Mouse (Mus musculus): Measurements from ENCODE around the gene Klhdc7b. TPM values are rescaled to one million over a fixed set of nuclear protein-coding genes. Genes with fewer than 3 reads are reported as not detected.

The Klhdc7b gene
- polyA plus RNA-seq (2015; fragmentation: Nextera tagmentation; extraction: Ambion mirVana): not detected in 2 replicates

- no peak for ATAC-seq
- Histone ChIP-seq H3K27me3 (peaks cover 13% of the 10 kb centered on the region), H3K4me1 (replicated peaks) (no peaks in the 10 kb centered on the region; the same call in 1 of the 2 replicates)
Measured at GRCm38 (mm10) chr15:89384617-89385016, at the start of gene Klhdc7b. Klhdc7b (plus strand) TSS chr15:89384917.

DNA sequence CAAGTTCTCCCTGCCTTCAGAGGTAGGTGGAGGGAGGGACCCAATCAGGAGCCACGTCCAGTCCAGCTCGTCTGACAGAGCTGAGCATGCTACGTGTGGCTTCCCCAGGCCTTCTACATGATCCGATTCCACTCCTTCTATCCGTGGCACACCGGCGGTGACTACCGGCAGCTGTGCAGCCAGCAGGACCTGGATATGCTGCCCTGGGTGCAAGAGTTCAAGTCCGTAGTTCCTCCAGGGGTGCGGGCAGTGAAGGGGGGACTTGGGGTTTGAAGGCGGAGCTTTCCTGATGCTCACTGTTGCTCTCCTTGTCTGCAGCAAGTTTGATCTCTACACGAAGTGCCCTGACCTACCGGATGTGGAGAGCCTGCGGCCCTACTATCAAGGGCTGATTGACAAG is 48.3 kb upstream of the Klhdc7b start:
- WGBS: 87% methylated on average over 14 of the region's 14 CpGs
- Histone ChIP-seq H3K36me3 (no peaks in the 10 kb centered on the region), H3K27me3 (no peaks in the 10 kb centered on the region), H3K4me3 (replicated peaks) (no peak overlapping the region), H3K4me2 (replicated peaks) (no peak overlapping the region), H3K9me3 (no peaks in the 10 kb centered on the region), H3K9ac (replicated peaks) (no peak overlapping the region), H3K4me1 (replicated peaks) (no peaks in the 10 kb centered on the region), H3K27ac (no peak overlapping the region)
- no peak for ATAC-seq

More at GRCm38 (mm10) chr15:89384617-89385016, at the start of gene Klhdc7b:
- Histone ChIP-seq H3K4me2 (replicated peaks) (no peak within 1 kb of the TSS), H3K27ac (no peak within 1 kb of the TSS), H3K4me3 (replicated peaks) (no peak within 1 kb of the TSS), H3K9me3 (no peaks in the 10 kb centered on the region), H3K36me3 (no peaks in the 10 kb centered on the region), H3K9ac (replicated peaks) (no peak within 1 kb of the TSS)
- WGBS: 92% methylated on average over 7 of the region's 7 CpGs

DNA sequence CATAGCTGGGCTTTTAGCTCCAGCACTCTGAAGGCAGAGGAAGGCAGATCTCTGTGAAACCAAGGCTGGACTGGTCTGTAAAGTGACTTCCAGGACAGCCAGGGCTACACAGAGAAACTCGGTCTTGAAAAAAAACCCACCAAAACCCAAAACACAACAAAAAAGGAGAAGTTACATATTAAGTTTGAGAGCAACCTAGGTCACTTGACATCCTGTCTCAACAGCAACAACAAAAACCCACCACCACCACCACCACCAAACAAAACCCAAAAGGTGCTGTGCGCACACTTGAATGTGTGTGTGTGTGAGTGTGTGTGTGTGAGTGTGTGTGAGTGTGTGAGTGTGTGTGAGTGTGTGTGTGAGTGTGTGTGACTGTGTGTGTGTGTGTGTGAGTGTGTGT is 45.0 kb upstream of the Klhdc7b start:
- H3K36me3 ChIP-seq: no peaks in the 10 kb centered on the region
- H3K27ac ChIP-seq: no peak overlapping the region
- H3K4me1 ChIP-seq (replicated peaks): no peaks in the 10 kb centered on the region
- ATAC-seq: no peak
- no peak overlapping the region for H3K9ac ChIP-seq (replicated peaks)
- H3K27me3 ChIP-seq: no peaks in the 10 kb centered on the region
- no peak overlapping the region for H3K4me2 ChIP-seq (replicated peaks)
- no peak overlapping the region for H3K4me3 ChIP-seq (replicated peaks)
- no peaks in the 10 kb centered on the region for H3K9me3 ChIP-seq
- WGBS: 100% methylated on average over 2 of the region's 2 CpGs

- Histone ChIP-seq H3K4me1 (replicated peaks) (no peaks in the 10 kb centered on the region), H3K4me2 (replicated peaks) (no peak overlapping the region), H3K27ac (no peak overlapping the region), H3K27me3 (no peaks in the 10 kb centered on the region), H3K9ac (replicated peaks) (no peak overlapping the region), H3K36me3 (no peaks in the 10 kb centered on the region), H3K9me3 (no peaks in the 10 kb centered on the region), H3K4me3 (replicated peaks) (no peak overlapping the region)
- ATAC-seq: no peak
- 79% methylated on average over 3 of the region's 3 CpGs for WGBS
Measured at GRCm38 (mm10) chr15:89340136-89340535, 44.6 kb upstream of the Klhdc7b start.

GRCm38 (mm10) chr15:89341678-89342077 is 43.0 kb upstream of the Klhdc7b start:
- Histone ChIP-seq H3K27me3 (no peaks in the 10 kb centered on the region), H3K4me3 (replicated peaks) (no peak overlapping the region), H3K9me3 (no peaks in the 10 kb centered on the region), H3K4me2 (replicated peaks) (no peak overlapping the region), H3K27ac (no peak overlapping the region), H3K36me3 (no peaks in the 10 kb centered on the region), H3K9ac (replicated peaks) (no peak overlapping the region), H3K4me1 (replicated peaks) (no peaks in the 10 kb centered on the region)
- 37% methylated on average over 1 of the region's 1 CpGs for WGBS
- ATAC-seq: no peak

GRCm38 (mm10) chr15:89343325-89343724 is 41.4 kb upstream of the Klhdc7b start:
- no peak overlapping the region for H3K4me2 ChIP-seq (replicated peaks)
- H3K9ac ChIP-seq (replicated peaks): no peak overlapping the region
- no peaks in the 10 kb centered on the region for H3K36me3 ChIP-seq
- no peaks in the 10 kb centered on the region for H3K9me3 ChIP-seq
- H3K27me3 ChIP-seq: no peaks in the 10 kb centered on the region
- H3K27ac ChIP-seq: no peak overlapping the region
- no peaks in the 10 kb centered on the region for H3K4me1 ChIP-seq (replicated peaks)
- no peak overlapping the region for H3K4me3 ChIP-seq (replicated peaks)
- WGBS: 87% methylated on average over 3 of the region's 3 CpGs
- ATAC-seq: no peak

DNA sequence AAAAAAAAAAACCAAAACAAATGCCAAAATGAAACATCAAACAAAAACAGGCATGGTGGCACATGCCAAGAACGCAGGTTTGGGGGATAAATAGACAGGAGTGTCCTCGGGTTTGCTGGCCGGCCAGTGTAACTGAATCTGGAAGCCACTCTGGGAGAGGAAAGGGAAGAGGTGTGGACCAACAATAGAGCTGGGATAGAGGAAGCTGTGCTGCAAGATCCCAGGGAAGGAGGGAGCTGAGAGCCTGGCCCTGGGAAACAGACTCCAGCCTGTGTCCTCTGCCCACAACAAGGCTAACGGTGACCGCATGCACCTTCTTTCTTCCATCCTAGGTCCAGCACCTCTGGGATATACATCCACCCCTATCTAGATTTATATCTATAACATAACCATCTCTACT is 34.3 kb upstream of the Klhdc7b start:
- Histone ChIP-seq H3K4me2 (replicated peaks) (no peak overlapping the region), H3K9me3 (no peaks in the 10 kb centered on the region), H3K36me3 (peaks cover 42% of the 10 kb centered on the region), H3K4me3 (replicated peaks) (no peak overlapping the region), H3K27ac (no peak overlapping the region), H3K4me1 (replicated peaks) (peaks cover 14% of the 10 kb centered on the region), H3K9ac (replicated peaks) (no peak overlapping the region), H3K27me3 (no peaks in the 10 kb centered on the region)
- ATAC-seq: no peak
- 90% methylated on average over 5 of the region's 5 CpGs for WGBS

DNA sequence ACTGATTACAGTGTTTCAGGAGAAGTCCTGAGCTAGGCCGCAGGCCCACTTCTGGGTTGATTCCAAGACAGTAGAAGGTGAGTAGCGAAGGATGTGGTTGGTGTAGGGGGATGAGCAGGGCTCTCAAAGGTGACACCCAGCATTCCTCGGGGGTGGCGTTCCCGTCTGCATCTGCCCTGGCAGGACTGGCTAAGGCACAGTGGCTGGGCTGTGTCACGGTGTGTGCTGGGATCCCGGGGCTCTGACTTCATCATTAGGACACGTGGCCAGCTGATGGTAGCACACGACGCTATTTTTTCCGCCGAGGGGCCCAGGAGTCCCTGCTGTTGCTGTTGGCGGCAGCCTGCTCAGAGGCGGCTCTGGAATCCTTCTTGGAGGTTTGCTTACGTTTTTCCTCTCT is 33.4 kb upstream of the Klhdc7b start:
- no peaks in the 10 kb centered on the region for H3K9me3 ChIP-seq
- no peak overlapping the region for H3K9ac ChIP-seq (replicated peaks)
- H3K27me3 ChIP-seq: no peaks in the 10 kb centered on the region
- H3K36me3 ChIP-seq: peaks cover 42% of the 10 kb centered on the region
- WGBS: 90% methylated on average over 15 of the region's 15 CpGs
- H3K4me2 ChIP-seq (replicated peaks): no peak overlapping the region
- no peak for ATAC-seq
- peaks cover 17% of the 10 kb centered on the region for H3K4me1 ChIP-seq (replicated peaks)
- H3K4me3 ChIP-seq (replicated peaks): no peak overlapping the region
- no peak overlapping the region for H3K27ac ChIP-seq

GRCm38 (mm10) chr15:89352054-89352453 is 32.7 kb upstream of the Klhdc7b start:
- Histone ChIP-seq H3K36me3 (peaks cover 42% of the 10 kb centered on the region), H3K4me2 (replicated peaks) (no peak overlapping the region), H3K27ac (no peak overlapping the region), H3K27me3 (no peaks in the 10 kb centered on the region), H3K4me3 (replicated peaks) (no peak overlapping the region), H3K9ac (replicated peaks) (no peak overlapping the region), H3K9me3 (no peaks in the 10 kb centered on the region), H3K4me1 (replicated peaks) (peaks cover 24% of the 10 kb centered on the region)
- no peak for ATAC-seq
- 94% methylated on average over 14 of the region's 14 CpGs for WGBS

GRCm38 (mm10) chr15:89352795-89353194 is 31.9 kb upstream of the Klhdc7b start:
- no peak overlapping the region for H3K27ac ChIP-seq
- H3K9ac ChIP-seq (replicated peaks): no peak overlapping the region
- H3K4me3 ChIP-seq (replicated peaks): no peak overlapping the region
- WGBS: 96% methylated on average over 12 of the region's 12 CpGs
- no peak overlapping the region for H3K4me2 ChIP-seq (replicated peaks)
- H3K36me3 ChIP-seq: peaks cover 42% of the 10 kb centered on the region
- H3K4me1 ChIP-seq (replicated peaks): peaks cover 31% of the 10 kb centered on the region
- no peak for ATAC-seq
- no peaks in the 10 kb centered on the region for H3K9me3 ChIP-seq
- no peaks in the 10 kb centered on the region for H3K27me3 ChIP-seq

- peaks cover 40% of the 10 kb centered on the region for H3K4me1 ChIP-seq (replicated peaks)
- peak overlapping the region; percentile 82; the same call in 1 of the 2 replicates for H3K9ac ChIP-seq (replicated peaks)
- H3K4me2 ChIP-seq (replicated peaks): no peak overlapping the region
- H3K27ac ChIP-seq: no peak overlapping the region
- H3K4me3 ChIP-seq (replicated peaks): peak overlapping the region; percentile 66; the same call in 1 of the 2 replicates
- ATAC-seq: no peak
- no peaks in the 10 kb centered on the region for H3K9me3 ChIP-seq
- H3K27me3 ChIP-seq: no peaks in the 10 kb centered on the region
- 92% methylated on average over 16 of the region's 16 CpGs for WGBS
- H3K36me3 ChIP-seq: peaks cover 42% of the 10 kb centered on the region
Measured at GRCm38 (mm10) chr15:89353837-89354236, 30.9 kb upstream of the Klhdc7b start.

- H3K4me2 ChIP-seq (replicated peaks): peak overlapping the region; percentile 80
- H3K9me3 ChIP-seq: no peaks in the 10 kb centered on the region
- no peak for ATAC-seq
- peaks cover 41% of the 10 kb centered on the region for H3K4me1 ChIP-seq (replicated peaks)
- WGBS: 88% methylated on average over 7 of the region's 7 CpGs
- H3K27me3 ChIP-seq: no peaks in the 10 kb centered on the region
- peak overlapping the region; percentile 82 for H3K9ac ChIP-seq (replicated peaks)
- no peak overlapping the region for H3K27ac ChIP-seq
- peak overlapping the region; percentile 66 for H3K4me3 ChIP-seq (replicated peaks)
- H3K36me3 ChIP-seq: peaks cover 43% of the 10 kb centered on the region
Measured at GRCm38 (mm10) chr15:89354455-89354854, 30.3 kb upstream of the Klhdc7b start.
